Mouse (Mus musculus): ENCODE data around the gene Ank2. TPM values are rescaled to one million over a fixed set of nuclear protein-coding genes. Genes with fewer than 3 reads are reported as not detected.

Ank2 gene
- total and polyA plus RNA-seq, 3 experiments, result 96.1 to 290 (median 269) TPM

DNA sequence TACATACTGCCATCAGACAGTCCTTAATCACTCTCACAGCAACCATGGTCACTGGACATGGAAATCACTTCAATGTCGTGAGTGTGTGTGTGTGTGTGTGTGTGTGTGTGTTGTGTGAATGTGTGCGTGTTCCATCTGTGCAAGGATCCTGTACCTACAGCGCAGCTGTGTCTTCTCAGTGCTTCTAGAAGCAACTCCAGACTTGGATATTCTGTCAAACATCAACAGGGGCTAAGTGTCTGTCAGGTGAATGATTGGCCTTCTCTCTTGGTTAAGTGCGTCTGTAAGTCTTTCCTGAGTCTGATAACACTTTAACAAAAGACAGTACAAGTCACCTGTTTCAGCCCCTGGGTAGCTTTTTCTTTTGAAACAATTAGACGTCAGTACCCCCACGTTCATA, 25.0 kb downstream of the Ank2 start:
- Histone ChIP-seq H3K4me3 (no peak overlapping the region), H3K36me3 (ENCODE audit: control insufficient read depth, insufficient read depth, low read length) (no peaks in the 10 kb centered on the region; the same call in 1 of the 2 replicates), H3K79me2 (replicated peaks; ENCODE audit: control insufficient read depth, insufficient read depth, low read length) (peaks cover 1% of the 10 kb centered on the region; the same call in 1 of the 2 replicates), H3K27ac (no peak overlapping the region), H3K4me1 (ENCODE audit: control insufficient read depth, insufficient read depth, low read length) (no peaks in the 10 kb centered on the region; the same call in 1 of the 2 replicates), H3K9ac (ENCODE audit: low read depth, low read length) (no peak overlapping the region), H3K27me3 (ENCODE audit: control insufficient read depth, insufficient read depth, low read length) (no peaks in the 10 kb centered on the region)
- no peak for TF ChIP-seq CTCF (IDR thresholded peaks at IDR 0.05)
- no peak for TF ChIP-seq POLR2A (IDR thresholded peaks at IDR 0.05; ENCODE audit: insufficient read depth, low read depth, low read length)
- no peak for TF ChIP-seq EP300 (IDR thresholded peaks at IDR 0.05; ENCODE audit: insufficient read depth, low read depth, low read length)
- intact Hi-C loops (cut with DNase I), result no loop called here
- DNase-seq, result no peak
- 52% methylated on average over 6 of the region's 6 CpGs for WGBS

DNA sequence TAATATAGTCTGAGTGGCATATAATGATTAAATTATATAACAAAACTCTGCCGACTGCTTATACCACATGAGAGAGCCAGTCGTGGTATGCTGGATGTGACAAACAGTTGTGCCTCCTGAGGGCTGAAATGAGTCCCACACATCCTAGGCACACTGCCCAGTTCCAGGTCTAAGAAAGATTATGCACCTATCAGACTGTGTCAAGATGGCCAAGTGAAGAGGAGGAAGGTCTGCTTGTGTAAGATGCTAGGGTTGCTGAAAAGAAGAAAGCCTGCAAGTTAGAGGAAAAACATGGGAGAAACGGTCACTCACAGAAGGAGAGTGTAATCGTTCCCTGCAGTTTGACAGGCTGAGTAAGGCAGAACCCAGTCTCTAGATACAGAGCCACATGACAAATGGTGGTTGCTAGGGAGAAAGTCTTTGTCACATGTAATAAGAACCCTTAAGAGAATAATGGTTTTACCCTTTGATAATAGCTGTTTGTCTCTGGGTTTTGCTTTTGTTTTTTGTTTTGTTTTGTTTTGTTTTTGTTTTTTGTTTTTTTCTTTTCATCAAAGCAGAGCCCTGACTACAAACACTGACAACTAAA, 29.9 kb downstream of the Ank2 start:
- H3K27me3 ChIP-seq (ENCODE audit: control insufficient read depth, insufficient read depth, low read length), result no peaks in the 10 kb centered on the region
- TF ChIP-seq POLR2A (IDR thresholded peaks at IDR 0.05; ENCODE audit: insufficient read depth, low read depth, low read length) (no peak), CTCF (IDR thresholded peaks at IDR 0.05) (no peak)
- 48% methylated on average over 4 of the region's 4 CpGs for WGBS
- H3K4me3 ChIP-seq, result no peak overlapping the region
- H3K4me1 ChIP-seq (ENCODE audit: control insufficient read depth, insufficient read depth, low read length), result no peaks in the 10 kb centered on the region; the same call in 1 of the 2 replicates
- no peaks in the 10 kb centered on the region; the same call in 1 of the 2 replicates for H3K36me3 ChIP-seq (ENCODE audit: control insufficient read depth, insufficient read depth, low read length)
- intact Hi-C loops (cut with DNase I), result no loop called here
- no peaks in the 10 kb centered on the region; the same call in 1 of the 2 replicates for H3K79me2 ChIP-seq (replicated peaks; ENCODE audit: control insufficient read depth, insufficient read depth, low read length)
- no peak for DNase-seq
- H3K27ac ChIP-seq, result no peak overlapping the region
- H3K9ac ChIP-seq (ENCODE audit: low read depth, low read length), result no peak overlapping the region

DNA sequence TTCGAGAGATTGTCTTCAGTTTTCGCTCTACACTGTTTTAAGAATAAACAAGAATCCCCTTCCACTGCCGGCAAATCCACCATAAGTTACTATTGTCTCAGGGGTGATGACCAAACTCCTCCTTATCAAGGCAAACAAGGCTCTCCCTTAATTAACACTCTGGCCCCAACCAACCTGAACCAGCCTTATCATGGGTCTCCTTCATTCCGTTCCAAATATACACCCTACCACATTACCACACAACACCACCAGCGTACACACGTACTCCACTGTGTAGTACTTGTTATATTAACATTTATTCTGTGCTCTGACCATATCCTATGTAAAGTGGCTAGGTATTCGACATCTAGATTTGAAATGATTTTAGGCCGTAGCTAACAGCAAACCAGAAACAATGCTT, 30.6 kb downstream of the Ank2 start:
- no peak overlapping the region for H3K27ac ChIP-seq
- intact Hi-C loops (cut with DNase I), result no loop called here
- 50% methylated on average over 8 of the region's 8 CpGs for WGBS
- H3K79me2 ChIP-seq (replicated peaks; ENCODE audit: control insufficient read depth, insufficient read depth, low read length), result no peaks in the 10 kb centered on the region; the same call in 1 of the 2 replicates
- TF ChIP-seq EP300 (IDR thresholded peaks at IDR 0.05; ENCODE audit: insufficient read depth, low read depth, low read length), result no peak
- no peak for TF ChIP-seq POLR2A (IDR thresholded peaks at IDR 0.05; ENCODE audit: insufficient read depth, low read depth, low read length)
- TF ChIP-seq CTCF (IDR thresholded peaks at IDR 0.05), result no peak
- no peak overlapping the region for H3K4me3 ChIP-seq
- H3K4me1 ChIP-seq (ENCODE audit: control insufficient read depth, insufficient read depth, low read length), result no peaks in the 10 kb centered on the region; the same call in 1 of the 2 replicates
- no peak overlapping the region for H3K9ac ChIP-seq (ENCODE audit: low read depth, low read length)
- H3K27me3 ChIP-seq (ENCODE audit: control insufficient read depth, insufficient read depth, low read length), result no peaks in the 10 kb centered on the region
- no peaks in the 10 kb centered on the region; the same call in 1 of the 2 replicates for H3K36me3 ChIP-seq (ENCODE audit: control insufficient read depth, insufficient read depth, low read length)
- no peak for DNase-seq

DNA sequence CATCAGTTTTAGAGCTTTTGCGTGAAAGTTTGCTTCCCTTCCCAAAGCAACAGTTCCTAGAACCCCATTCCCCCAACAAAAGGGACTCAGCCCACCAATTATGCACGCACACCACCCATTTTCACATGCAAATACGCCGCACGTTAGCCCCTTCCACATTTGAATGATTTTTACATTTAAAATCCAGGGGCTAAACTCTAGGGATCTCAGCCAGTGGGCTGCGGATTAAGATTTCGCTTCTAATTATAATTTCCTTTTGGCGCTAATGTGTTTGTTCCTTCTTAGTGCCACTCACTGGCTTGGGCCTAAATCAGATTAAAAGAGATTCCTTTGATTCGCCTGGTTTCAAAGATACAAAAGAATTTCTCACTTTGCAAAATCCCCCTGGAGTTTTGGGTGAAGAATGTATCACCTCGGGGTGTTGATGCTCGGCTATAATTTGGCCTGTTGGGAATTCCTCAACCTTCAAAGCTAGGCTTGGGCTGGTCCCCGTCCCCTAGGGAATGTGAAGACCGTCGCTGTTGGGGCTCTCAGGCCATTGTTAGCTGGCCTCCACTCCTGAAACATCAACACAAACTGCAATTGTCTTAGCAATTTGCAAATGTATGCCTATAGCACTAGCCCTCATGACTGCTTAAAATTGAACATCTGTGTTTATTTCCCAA, 35.2 kb downstream of the Ank2 start:
- intact Hi-C loops (cut with DNase I), result no loop called here
- no peak for TF ChIP-seq EP300 (IDR thresholded peaks at IDR 0.05; ENCODE audit: insufficient read depth, low read depth, low read length)
- no peak for TF ChIP-seq POLR2A (IDR thresholded peaks at IDR 0.05; ENCODE audit: insufficient read depth, low read depth, low read length)
- no peak for TF ChIP-seq CTCF (IDR thresholded peaks at IDR 0.05)
- H3K9ac ChIP-seq (ENCODE audit: low read depth, low read length), result no peak overlapping the region
- 66% methylated on average over 14 of the region's 14 CpGs for WGBS
- no peak overlapping the region for H3K27ac ChIP-seq
- no peaks in the 10 kb centered on the region; the same call in 1 of the 2 replicates for H3K79me2 ChIP-seq (replicated peaks; ENCODE audit: control insufficient read depth, insufficient read depth, low read length)
- H3K4me3 ChIP-seq, result no peak overlapping the region
- no peaks in the 10 kb centered on the region; the same call in 1 of the 2 replicates for H3K36me3 ChIP-seq (ENCODE audit: control insufficient read depth, insufficient read depth, low read length)
- no peak for DNase-seq
- no peaks in the 10 kb centered on the region for H3K4me1 ChIP-seq (ENCODE audit: control insufficient read depth, insufficient read depth, low read length)
- no peaks in the 10 kb centered on the region for H3K27me3 ChIP-seq (ENCODE audit: control insufficient read depth, insufficient read depth, low read length)

DNA sequence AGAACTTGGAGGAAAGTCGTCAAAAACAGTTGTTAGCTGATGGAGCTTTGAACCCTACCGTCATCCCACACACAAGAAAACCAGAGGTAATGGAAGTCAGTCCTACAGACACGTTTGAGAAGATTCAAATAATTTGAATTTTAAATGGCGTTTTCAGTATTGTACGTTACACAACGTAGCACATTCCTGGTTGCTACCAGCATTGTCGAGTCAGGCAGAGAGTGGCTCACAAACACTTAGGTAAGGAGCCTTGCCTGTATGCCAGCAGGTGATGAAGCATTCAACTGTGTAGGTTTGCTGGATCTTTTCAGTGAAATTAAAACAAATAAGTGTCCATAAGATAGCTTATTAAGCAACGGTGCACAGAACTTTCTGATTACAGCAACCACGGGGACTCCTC, 36.0 kb downstream of the Ank2 start:
- Histone ChIP-seq H3K4me1 (ENCODE audit: control insufficient read depth, insufficient read depth, low read length) (no peaks in the 10 kb centered on the region; the same call in 1 of the 2 replicates), H3K4me3 (no peak overlapping the region), H3K27ac (no peak overlapping the region), H3K79me2 (replicated peaks; ENCODE audit: control insufficient read depth, insufficient read depth, low read length) (no peaks in the 10 kb centered on the region; the same call in 1 of the 2 replicates), H3K9ac (ENCODE audit: low read depth, low read length) (no peak overlapping the region), H3K36me3 (ENCODE audit: control insufficient read depth, insufficient read depth, low read length) (no peaks in the 10 kb centered on the region), H3K27me3 (ENCODE audit: control insufficient read depth, insufficient read depth, low read length) (no peaks in the 10 kb centered on the region)
- 57% methylated on average over 9 of the region's 9 CpGs for WGBS
- intact Hi-C loops (cut with DNase I), result no loop called here
- no peak for TF ChIP-seq CTCF (IDR thresholded peaks at IDR 0.05)
- no peak for TF ChIP-seq EP300 (IDR thresholded peaks at IDR 0.05; ENCODE audit: insufficient read depth, low read depth, low read length)
- no peak for TF ChIP-seq POLR2A (IDR thresholded peaks at IDR 0.05; ENCODE audit: insufficient read depth, low read depth, low read length)
- no peak for DNase-seq

DNA sequence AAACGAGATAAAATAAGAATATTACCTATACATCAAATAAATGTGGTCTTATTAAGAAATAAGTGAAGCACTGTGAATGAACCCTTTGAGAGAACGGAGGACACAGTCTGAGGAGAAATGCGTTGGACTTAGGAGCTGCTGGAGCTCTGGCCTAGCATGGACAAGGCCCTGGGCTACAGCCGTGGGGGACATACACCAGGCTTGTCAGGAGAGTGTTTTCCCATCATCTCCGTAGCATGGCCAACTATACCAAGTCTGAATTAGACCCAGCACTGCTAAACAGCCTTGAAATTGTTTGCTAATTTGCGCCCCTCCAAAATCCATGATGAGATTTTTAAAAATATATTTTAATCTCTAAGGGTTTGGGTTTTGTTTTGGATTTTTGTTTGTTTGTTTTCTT, 36.7 kb downstream of the Ank2 start:
- no peaks in the 10 kb centered on the region for H3K36me3 ChIP-seq (ENCODE audit: control insufficient read depth, insufficient read depth, low read length)
- H3K9ac ChIP-seq (ENCODE audit: low read depth, low read length), result no peak overlapping the region
- DNase-seq, result no peak
- peaks cover 1% of the 10 kb centered on the region; the same call in 1 of the 2 replicates for H3K4me1 ChIP-seq (ENCODE audit: control insufficient read depth, insufficient read depth, low read length)
- intact Hi-C loops (cut with DNase I), result no loop called here
- H3K79me2 ChIP-seq (replicated peaks; ENCODE audit: control insufficient read depth, insufficient read depth, low read length), result no peaks in the 10 kb centered on the region; the same call in 1 of the 2 replicates
- no peak overlapping the region for H3K4me3 ChIP-seq
- no peak for TF ChIP-seq CTCF (IDR thresholded peaks at IDR 0.05)
- no peaks in the 10 kb centered on the region for H3K27me3 ChIP-seq (ENCODE audit: control insufficient read depth, insufficient read depth, low read length)
- WGBS, result 80% methylated on average over 6 of the region's 6 CpGs
- no peak overlapping the region for H3K27ac ChIP-seq

Data from heart, adult 2 months (tissue).